9 mouse cellular contexts compared by ENCODE assay signal in genomic region chr4:131918711-131919500, GRCm38 (mm10). TPM values are rescaled to one million over a fixed set of nuclear protein-coding genes. Genes with fewer than 3 reads are reported as not detected.
DNase-seq lines count a peak whose midpoint lies in the region; ATAC-seq and TF ChIP-seq lines count a peak whose summit lies in the region.
"Had no signal": no experiment of that assay in that cellular context is flagged by ENCODE, and none has a peak within 500 bp of the region (broad histone marks: within the 10 kb centered on the region; RNA-seq: fewer than 3 reads in every experiment).

No protein-coding gene starts in this region.

- WGBS in embryonic facial prominence, embryonic 10.5 days = 4% methylated on average over 15 of the region's 15 CpGs
- WGBS in kidney, adult 2 months = 36% methylated on average over 15 of the region's 15 CpGs
- 18% methylated on average over 15 of the region's 15 CpGs for WGBS in lung, postnatal 0 days

- TF ChIP-seq EP300 in lung, postnatal 0 days (IDR thresholded peaks at IDR 0.05) = no peak

- intact Hi-C loops in gastrocnemius, postnatal 14 days (cut with DNase I; ENCODE audit: low total_unique reads) = no loop called here

- H3K4me3 ChIP-seq in embryonic facial prominence, embryonic 10.5 days = peak overlapping the region; percentile 80
- no peak overlapping the region for H3K4me3 ChIP-seq in kidney, adult 2 months (ENCODE audit: insufficient read depth, low read depth, low read length)
- H3K4me3 ChIP-seq in lung, postnatal 0 days (ENCODE audit: low read depth, low read length) = no peak overlapping the region

- peaks cover 91% of the 10 kb centered on the region for H3K4me1 ChIP-seq in embryonic facial prominence, embryonic 10.5 days
- peaks cover 21% of the 10 kb centered on the region for H3K4me1 ChIP-seq in kidney, adult 2 months (ENCODE audit: control insufficient read depth, insufficient read depth, low read length)
- H3K4me1 ChIP-seq in lung, postnatal 0 days (ENCODE audit: insufficient read depth, low read depth, low read length) = no peaks in the 10 kb centered on the region; the same call in 1 of the 2 replicates

- H3K9ac ChIP-seq in lung, postnatal 0 days (replicated peaks; ENCODE audit: low read depth) = no peak overlapping the region

- ATAC-seq in lung, postnatal 0 days = peak; percentile 11

- peak; percentile 33 for DNase-seq in gastrocnemius, postnatal 14 days
- DNase-seq in gastrocnemius, adult 8-10 months (ENCODE audit: low spot score in 2 of 2) = no peak
- DNase-seq in embryonic facial prominence, embryonic 10.5 days (ENCODE audit: low spot score) = peak; percentile 90
- peak; percentile 78 for DNase-seq in kidney, adult 2 months
- DNase-seq in lung, postnatal 0 days (ENCODE audit: low spot score) = peak; percentile 49
- DNase-seq in cerebellum, postnatal 4 days (ENCODE audit: low spot score in 2 of 2) = no peak
- DNase-seq in T-cell, adult 2 months (ENCODE audit: low spot score) = no peak
- no peak for DNase-seq in urinary bladder, postnatal 10 days (ENCODE audit: low spot score)
- DNase-seq: cerebellum, adult 9-11 months had no signal

- no peak overlapping the region for H3K4me2 ChIP-seq in lung, postnatal 0 days (replicated peaks; ENCODE audit: low read depth, low read length)

- no peak for TF ChIP-seq POLR2A in kidney, adult 2 months (IDR thresholded peaks at IDR 0.05; ENCODE audit: low read depth, low read length)

- H3K36me3 ChIP-seq in embryonic facial prominence, embryonic 10.5 days (replicated peaks) = peaks cover 17% of the 10 kb centered on the region
- no peaks in the 10 kb centered on the region for H3K36me3 ChIP-seq in kidney, adult 2 months (ENCODE audit: control insufficient read depth, insufficient read depth, low read length)
- no peaks in the 10 kb centered on the region for H3K36me3 ChIP-seq in lung, postnatal 0 days (ENCODE audit: insufficient read depth, low read length)

- H3K9me3 ChIP-seq in embryonic facial prominence, embryonic 10.5 days = no peaks in the 10 kb centered on the region
- H3K9me3 ChIP-seq in lung, postnatal 0 days (ENCODE audit: low read length) = no peaks in the 10 kb centered on the region

- peak overlapping the region; percentile 96 for H3K27ac ChIP-seq in embryonic facial prominence, embryonic 10.5 days (replicated peaks)
- H3K27ac ChIP-seq in kidney, adult 2 months (ENCODE audit: insufficient read depth, low read depth, low read length) = peak overlapping the region; percentile 73
- H3K27ac ChIP-seq in lung, postnatal 0 days (ENCODE audit: low read length) = no peak overlapping the region

- no peak for TF ChIP-seq CTCF in kidney, adult 2 months (conservative IDR thresholded peaks at IDR 0.05; ENCODE audit: insufficient read depth, insufficient read length, low read depth, low read length)
- TF ChIP-seq CTCF in lung, postnatal 0 days (IDR thresholded peaks at IDR 0.05) = no peak

- peaks cover 99% of the 10 kb centered on the region for H3K27me3 ChIP-seq in embryonic facial prominence, embryonic 10.5 days (replicated peaks; ENCODE audit: low read depth, poor library complexity, severe bottlenecking)
- no peaks in the 10 kb centered on the region for H3K27me3 ChIP-seq in kidney, adult 2 months (replicated peaks; ENCODE audit: control insufficient read depth, insufficient read depth, low read length)
- H3K27me3 ChIP-seq in lung, postnatal 0 days (replicated peaks; ENCODE audit: insufficient read depth, low read length) = peaks cover 36% of the 10 kb centered on the region

RNA-seq across cellular contexts. Expression of gene Tmem200b, which starts 2.7 kb away (rescaled TPM):
- 1 to 10 TPM; 4.5 to 5.5 TPM for total RNA-seq in gastrocnemius, postnatal 14 days (2021)
- total RNA-seq in gastrocnemius, adult 8-10 months (2022) = 1 to 10 TPM; 1.7 to 2.6 (median 1.9) TPM
- polyA plus RNA-seq in embryonic facial prominence, embryonic 10.5 days (2016; fragmentation: Nextera tagmentation; extraction: Ambion mirVana) = 2.1 and 2.8 TPM in 2 replicates
- polyA plus RNA-seq in kidney, adult 2 months (2012; rRNA removed) = 11.3 and 17.0 TPM in 2 replicates
- polyA plus RNA-seq in lung, postnatal 0 days (2015; fragmentation: Nextera tagmentation; extraction: Ambion mirVana) = 1.3 and 1.8 TPM in 2 replicates

RNA-seq across cellular contexts. Expression of gene Srsf4, which starts 45.5 kb away (rescaled TPM):
- total RNA-seq in gastrocnemius, postnatal 14 days (2021) = 10 to 100 TPM; 29.6 to 41.4 TPM
- 10 to 100 TPM; 23.6 to 31.8 (median 26.0) TPM for total RNA-seq in gastrocnemius, adult 8-10 months (2022)
- polyA plus RNA-seq in embryonic facial prominence, embryonic 10.5 days (2016; fragmentation: Nextera tagmentation; extraction: Ambion mirVana) = 142 and 143 TPM in 2 replicates
- polyA plus RNA-seq in kidney, adult 2 months (2012; rRNA removed) = 32.5 and 35.1 TPM in 2 replicates
- polyA plus RNA-seq in lung, postnatal 0 days (2015; fragmentation: Nextera tagmentation; extraction: Ambion mirVana) = 62.6 TPM in 2 replicates

Comparison
In these comparisons a context has a peak if more than half of its experiments do, and no peak if none do; other contexts are left out.
1. DNase-seq: peak in gastrocnemius, postnatal 14 days (single experiment), embryonic facial prominence, embryonic 10.5 days (single experiment), kidney, adult 2 months (single experiment) and lung, postnatal 0 days (single experiment); none in gastrocnemius, adult 8-10 months (0 of 2), cerebellum, postnatal 4 days (0 of 2), T-cell, adult 2 months (single experiment) and urinary bladder, postnatal 10 days (single experiment).